Mouse (Mus musculus) forebrain, embryonic 14.5 days (tissue): ENCODE measurements around the gene Sec14l4. TPM values are rescaled to one million over a fixed set of nuclear protein-coding genes. Genes with fewer than 3 reads are reported as not detected.

ENCODE experiments used
- ATAC-seq: fragments of 200-750 bp; cut with Nextera tagmentation; 2 replicates; pipeline ENCODE4 v1.8.0; 2017; ENCODE audit warnings: mild to moderate bottlenecking, moderate library complexity
- DNase-seq: peaks from one replicate; pipeline ENCODE4 v3.0.0-alpha.2; 2015; ENCODE audit warnings: low spot score
- H3K27ac ChIP-seq: fragments of 300-500 bp; sonication (generic); 2 replicates; pipeline ENCODE4 v1.5.1; 2014; ENCODE audit warnings: low read depth, mild to moderate bottlenecking, control low read depth, low read length, moderate library complexity
- H3K27me3 ChIP-seq: fragments of 300-500 bp; sonication (generic); replicated peaks from 2 replicates; pipeline ENCODE4 v1.6.1; 2014; ENCODE audit warnings: low read length, control low read depth, mixed read lengths; ENCODE audit not compliant: control insufficient read depth, insufficient read depth
- H3K36me3 ChIP-seq: fragments of 300-500 bp; sonication (generic); 2 replicates; pipeline ENCODE4 v1.6.1; 2014; ENCODE audit warnings: low read length, control low read depth; ENCODE audit not compliant: control insufficient read depth, insufficient read depth
- H3K4me1 ChIP-seq: fragments of 300-500 bp; sonication (generic); 2 replicates; pipeline ENCODE4 v1.6.1; 2014; ENCODE audit warnings: antibody characterized with exemption, low read length, control low read depth; ENCODE audit not compliant: control insufficient read depth, insufficient read depth
- H3K4me2 ChIP-seq: fragments of 300-500 bp; sonication (generic); 2 replicates; pipeline ENCODE4 v1.6.1; 2014; ENCODE audit warnings: mild to moderate bottlenecking, control low read depth, low read length
- H3K4me3 ChIP-seq: fragments of 300-500 bp; sonication (generic); 2 replicates; pipeline ENCODE4 v1.5.1; 2014; ENCODE audit warnings: low read depth, low read length, control low read depth
- H3K9ac ChIP-seq: fragments of 300-500 bp; sonication (generic); 2 replicates; pipeline ENCODE4 v1.6.1; 2014; ENCODE audit warnings: mild to moderate bottlenecking, low read length, control low read depth, moderate library complexity
- H3K9me3 ChIP-seq: fragments of 300-500 bp; sonication (generic); replicated peaks from 2 replicates; pipeline ENCODE4 v1.6.1; 2016; ENCODE audit warnings: low read length, control low read depth, mixed read lengths; ENCODE audit not compliant: control insufficient read depth
- WGBS: fragments of 180-500 bp; shearing (Covaris S2); extraction: QIAGEN DNeasy Blood & Tissue Kit; methylation state at CpG from one replicate; pipeline ENCODE4 v1.1.7; 2014; 5-methylcytosine and 5-hydroxymethylcytosine counted together
- polyA plus RNA-seq: library from polyadenylated mRNA; unstranded; fragments of >200 nt; fragmentation: Nextera tagmentation; extraction: Ambion mirVana; gene quantifications from 2 replicates; pipeline ENCODE4 v1.2.1, GENCODE M21; 2014

The Sec14l4 gene
- polyA plus RNA-seq: not detected in 2 replicates

- 44% methylated on average over 16 of the region's 16 CpGs for WGBS
- no peak for ATAC-seq
- no peak within 1 kb of the TSS for H3K9ac ChIP-seq
These were observed at the start of gene Sec14l4 for GRCm38 (mm10) chr11:4031126-4031941. Gene Sec14l4 (plus strand): TSS chr11:4031462.

GRCm38 (mm10) chr11:3981536-3981935 lies 49.7 kb upstream of the Sec14l4 start:
- WGBS: 85% methylated on average over 6 of the region's 6 CpGs
- no peak for DNase-seq
- H3K36me3 ChIP-seq: peaks cover 50% of the 10 kb centered on the region
- H3K4me3 ChIP-seq: no peak overlapping the region
- 0 out of 2 replicates have a peak, but pooled peaks cover 3% of the 10 kb centered on the region for H3K27me3 ChIP-seq
- no peaks in the 10 kb centered on the region; the same call in none of the 2 replicates for H3K4me1 ChIP-seq
- no peak overlapping the region for H3K27ac ChIP-seq
- no peak overlapping the region for H3K9ac ChIP-seq
- no peak overlapping the region for H3K4me2 ChIP-seq
- no peaks in the 10 kb centered on the region for H3K9me3 ChIP-seq
- no peak for ATAC-seq

More at GRCm38 (mm10) chr11:4031126-4031941, at the start of gene Sec14l4:
- Histone ChIP-seq H3K4me1 (no peaks in the 10 kb centered on the region), H3K4me2 (no peak within 1 kb of the TSS), H3K4me3 (no peak within 1 kb of the TSS), H3K27me3 (no peaks in the 10 kb centered on the region), H3K36me3 (no peaks in the 10 kb centered on the region), H3K9me3 (no peaks in the 10 kb centered on the region), H3K27ac (no peak within 1 kb of the TSS)
- no peak for DNase-seq

- ATAC-seq (no peak), DNase-seq (no peak)
- Histone ChIP-seq H3K4me2 (peak overlapping the region; percentile 60), H3K27ac (no peak overlapping the region), H3K4me1 (no peaks in the 10 kb centered on the region; the same call in none of the 2 replicates), H3K36me3 (peaks cover 40% of the 10 kb centered on the region), H3K27me3 (0 out of 2 replicates have a peak, but pooled peaks cover 3% of the 10 kb centered on the region), H3K9me3 (no peaks in the 10 kb centered on the region), H3K9ac (no peak overlapping the region), H3K4me3 (no peak overlapping the region)
- WGBS: 75% methylated on average over 7 of the region's 7 CpGs
These were observed 48.7 kb upstream of the Sec14l4 start for GRCm38 (mm10) chr11:3982275-3983209.

GRCm38 (mm10) chr11:3983291-3983862 lies 47.9 kb upstream of the Sec14l4 start, which contains the start of gene Gal3st1:
Gene Gal3st1 (plus strand): TSS chr11:3983636.
- H3K27ac ChIP-seq: no peak within 1 kb of the TSS
- H3K9me3 ChIP-seq: no peaks in the 10 kb centered on the region
- H3K27me3 ChIP-seq: 0 out of 2 replicates have a peak, but pooled peaks cover 3% of the 10 kb centered on the region
- ATAC-seq (peak; percentile 55), DNase-seq (peak; percentile 23)
- 0% methylated on average over 31 of the region's 37 CpGs for WGBS
- peak within 1 kb of the TSS; percentile 32 for H3K4me3 ChIP-seq
- H3K4me1 ChIP-seq: no peaks in the 10 kb centered on the region; the same call in none of the 2 replicates
- peak within 1 kb of the TSS; percentile 56 for H3K9ac ChIP-seq
- H3K36me3 ChIP-seq: peaks cover 32% of the 10 kb centered on the region
- peak within 1 kb of the TSS; percentile 60 for H3K4me2 ChIP-seq

- peak overlapping the region; percentile 60 for H3K4me2 ChIP-seq
- H3K27ac ChIP-seq: no peak overlapping the region
- no peak for DNase-seq
- 0 out of 2 replicates have a peak, but pooled peaks cover 3% of the 10 kb centered on the region for H3K27me3 ChIP-seq
- no peaks in the 10 kb centered on the region for H3K9me3 ChIP-seq
- no peaks in the 10 kb centered on the region; the same call in none of the 2 replicates for H3K4me1 ChIP-seq
- H3K36me3 ChIP-seq: peaks cover 24% of the 10 kb centered on the region
- no peak for ATAC-seq
- 15% methylated on average over 15 of the region's 15 CpGs for WGBS
- peak overlapping the region; percentile 56 for H3K9ac ChIP-seq
- H3K4me3 ChIP-seq: peak overlapping the region; percentile 32
These were observed 47.2 kb upstream of the Sec14l4 start for GRCm38 (mm10) chr11:3983863-3984745.

- DNase-seq: no peak
- no peaks in the 10 kb centered on the region for H3K27me3 ChIP-seq
These were observed 41.5 kb upstream of the Sec14l4 start for GRCm38 (mm10) chr11:3989748-3990147.

GRCm38 (mm10) chr11:3993132-3993531 lies 38.1 kb upstream of the Sec14l4 start:
- 79% methylated on average over 6 of the region's 6 CpGs for WGBS
- Histone ChIP-seq H3K9me3 (no peaks in the 10 kb centered on the region), H3K36me3 (no peaks in the 10 kb centered on the region), H3K9ac (no peak overlapping the region), H3K27ac (no peak overlapping the region), H3K4me2 (no peak overlapping the region), H3K27me3 (peaks cover 12% of the 10 kb centered on the region), H3K4me1 (no peaks in the 10 kb centered on the region), H3K4me3 (no peak overlapping the region)
- ATAC-seq (no peak), DNase-seq (no peak)

More at GRCm38 (mm10) chr11:3989748-3990147, 41.5 kb upstream of the Sec14l4 start:
- Histone ChIP-seq H3K27ac (no peak overlapping the region), H3K9ac (no peak overlapping the region), H3K36me3 (no peaks in the 10 kb centered on the region), H3K4me1 (no peaks in the 10 kb centered on the region), H3K4me2 (no peak overlapping the region), H3K9me3 (no peaks in the 10 kb centered on the region), H3K4me3 (no peak overlapping the region)
- ATAC-seq: no peak
- WGBS: 38% methylated on average over 3 of the region's 3 CpGs
